Mouse (Mus musculus) olfactory bulb, adult 2 months (tissue): ENCODE measurements around the gene Tmbim7.

ENCODE experiments used
- CTCF ChIP-seq: fragments of 200-500 bp; IDR thresholded peaks from 2 replicates; pipeline ENCODE4 v1.5.1; 2012; ENCODE audit warnings: low read depth, mild to moderate bottlenecking, low read length, moderate library complexity; ENCODE audit not compliant: insufficient read depth
- POLR2A ChIP-seq: fragments of 200-500 bp; IDR thresholded peaks from 2 replicates; pipeline ENCODE4 v1.6.1; 2012; ENCODE audit warnings: mild to moderate bottlenecking, low read depth, low read length, moderate library complexity; ENCODE audit not compliant: insufficient read depth

GRCm38 (mm10) chr5:3722873-3723272 is 71.9 kb downstream of the Tmbim7 start:
- no peak for TF ChIP-seq CTCF
- no peak for TF ChIP-seq POLR2A
